Mouse (Mus musculus) adrenal gland, postnatal 10 days (tissue): Measurements from ENCODE around the gene Coro2a. TPM values are rescaled to one million over a fixed set of nuclear protein-coding genes. Genes with fewer than 3 reads are reported as not detected.
"Not testable (repeated sequence)": the region's sequence is repeated elsewhere in the genome, so short reads cannot be mapped to it uniquely, and the experiment has no call there.

Experiments
- DNase-seq: peaks from one replicate; pipeline ENCODE4 v3.0.0; 2021; ENCODE audit warnings: mixed read lengths
- total RNA-seq, 2 experiments: library from RNA; stranded (reverse); gene quantifications; 2 replicates each; pipeline ENCODE4 v1.2.3; 2021

Coro2a gene
- total RNA-seq, 2 experiments from 2014 or later = 3.0 to 4.3 TPM

DNA sequence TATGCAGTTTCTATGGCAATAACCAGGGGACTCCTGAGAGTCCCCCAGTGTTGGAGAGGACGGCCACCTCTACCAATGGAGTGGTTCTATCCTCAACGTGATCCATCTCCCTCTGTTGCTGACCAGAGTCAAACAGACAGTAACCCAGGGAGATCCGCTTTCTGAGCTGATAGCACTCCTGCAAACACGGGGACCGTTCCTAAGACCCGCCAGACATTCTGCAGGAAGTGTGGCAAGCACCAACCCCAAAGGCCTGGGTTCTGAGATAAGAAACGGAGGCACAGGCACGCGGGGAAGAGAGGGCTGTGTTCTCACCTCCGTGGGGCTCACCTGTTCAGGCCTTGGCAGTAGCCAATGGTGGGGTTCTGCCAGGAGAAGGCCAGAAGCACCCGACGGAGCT lies 11.6 kb upstream of the Coro2a start:
- DNase-seq = no peak

DNA sequence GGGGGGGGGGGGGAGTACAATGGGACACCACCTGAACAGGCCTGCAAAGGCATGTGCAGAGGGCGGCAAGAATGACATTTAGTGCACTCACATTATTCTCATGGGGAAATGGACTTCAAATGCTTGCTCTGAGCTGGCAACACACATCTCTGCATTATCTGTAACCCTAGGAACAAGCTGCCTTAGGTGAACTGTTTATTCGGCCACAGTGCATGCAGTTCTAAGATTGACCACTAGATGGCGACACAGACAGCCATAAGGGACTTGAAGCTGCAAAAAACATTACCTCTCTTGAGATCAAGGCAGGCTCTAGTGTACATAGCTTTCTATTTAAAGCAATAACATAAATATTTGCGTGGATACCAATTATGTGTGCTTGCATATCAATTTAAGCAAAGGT lies 9.2 kb upstream of the Coro2a start:
- DNase-seq = peak; percentile 92

DNA sequence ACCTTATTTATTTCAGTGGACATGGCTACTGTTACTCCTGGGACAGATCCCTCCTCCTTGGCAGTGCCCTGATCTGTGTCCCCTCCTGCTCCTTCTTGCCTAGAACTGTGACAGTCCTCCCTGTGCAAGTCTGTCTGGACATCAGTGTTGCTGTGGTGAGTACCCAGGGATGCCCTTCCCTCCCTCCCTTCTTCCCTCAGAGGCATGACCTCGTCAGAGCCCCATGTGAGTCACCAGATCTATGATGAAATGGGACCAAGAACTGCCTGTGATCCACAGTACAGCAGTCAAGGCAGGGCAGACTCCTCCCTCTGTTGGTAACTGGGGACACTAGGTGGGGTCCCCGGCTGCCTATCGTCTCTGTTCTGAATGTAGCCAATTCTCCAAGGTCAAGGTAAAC lies 5.6 kb upstream of the Coro2a start:
- DNase-seq = peak; percentile 61

DNA sequence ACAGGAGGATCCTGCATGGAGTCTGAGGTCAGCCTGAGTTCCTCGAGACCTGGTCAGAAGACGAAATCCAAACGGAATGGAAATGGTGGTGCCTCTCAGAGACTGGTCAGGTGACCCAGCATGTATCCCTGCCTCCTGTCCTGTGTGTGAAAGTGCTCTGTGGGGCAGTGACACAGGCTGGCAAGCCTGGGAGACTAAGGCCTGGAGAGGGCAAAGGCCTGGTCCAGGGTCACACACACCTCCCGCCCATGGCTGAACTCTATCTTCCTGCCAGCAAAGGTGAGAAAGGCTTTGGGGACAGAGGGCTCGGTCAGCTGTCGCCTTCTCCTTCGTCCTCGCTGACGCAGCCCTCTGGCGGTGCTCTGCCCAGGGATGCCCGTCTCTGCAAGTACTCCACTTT lies 3.4 kb upstream of the Coro2a start:
- no peak for DNase-seq

DNA sequence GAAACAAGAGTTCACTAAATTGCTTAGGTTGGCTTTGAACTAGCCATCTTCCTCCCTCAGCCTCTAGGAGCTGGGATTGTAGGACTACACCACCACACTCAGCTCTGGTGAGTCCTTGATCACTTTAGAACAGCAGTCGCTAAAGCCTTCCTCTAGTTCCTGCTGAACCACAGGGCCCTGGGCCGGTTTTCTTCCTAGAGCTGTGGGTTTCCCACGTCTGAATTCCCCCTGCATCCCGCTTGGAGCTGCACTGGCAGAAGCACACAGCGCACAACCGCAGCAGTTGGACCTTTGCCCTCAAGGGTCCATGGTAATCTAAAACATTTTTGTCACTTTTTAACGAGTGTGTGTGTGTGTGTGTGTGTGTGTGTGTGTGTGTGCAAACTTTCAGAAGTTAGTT lies 702 bp upstream of the Coro2a start:
- DNase-seq = no peak

DNA sequence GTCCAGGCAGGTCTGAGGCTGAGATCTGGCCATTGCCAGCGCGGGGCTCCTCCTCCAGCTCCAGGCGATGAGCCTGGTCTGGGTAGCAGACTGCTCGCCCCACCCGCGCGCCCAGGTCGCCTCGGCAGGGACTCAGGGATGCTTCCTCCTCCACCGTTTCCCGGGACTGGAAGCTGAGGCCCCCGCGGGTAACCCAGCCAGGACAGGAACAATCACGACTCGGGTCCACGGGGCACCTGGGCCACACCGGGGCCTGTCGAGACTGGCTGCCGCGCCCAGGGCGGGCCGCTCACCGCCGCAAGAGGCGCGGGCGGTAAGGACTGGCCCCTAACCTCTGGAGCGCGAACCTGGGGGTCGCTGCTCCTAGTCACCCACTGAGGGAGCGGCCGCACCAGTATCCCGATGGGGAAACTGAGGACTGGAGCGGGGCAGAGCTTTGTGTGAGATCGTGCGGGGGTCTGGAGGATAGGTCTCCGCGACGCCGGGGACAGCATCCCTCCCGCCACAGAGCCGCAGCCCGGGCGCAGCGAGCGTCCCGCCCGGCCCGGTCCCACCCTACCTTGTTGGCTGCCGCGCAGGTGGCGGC lies 651 bp downstream of the Coro2a start:
- DNase-seq = peak; percentile 49

DNA sequence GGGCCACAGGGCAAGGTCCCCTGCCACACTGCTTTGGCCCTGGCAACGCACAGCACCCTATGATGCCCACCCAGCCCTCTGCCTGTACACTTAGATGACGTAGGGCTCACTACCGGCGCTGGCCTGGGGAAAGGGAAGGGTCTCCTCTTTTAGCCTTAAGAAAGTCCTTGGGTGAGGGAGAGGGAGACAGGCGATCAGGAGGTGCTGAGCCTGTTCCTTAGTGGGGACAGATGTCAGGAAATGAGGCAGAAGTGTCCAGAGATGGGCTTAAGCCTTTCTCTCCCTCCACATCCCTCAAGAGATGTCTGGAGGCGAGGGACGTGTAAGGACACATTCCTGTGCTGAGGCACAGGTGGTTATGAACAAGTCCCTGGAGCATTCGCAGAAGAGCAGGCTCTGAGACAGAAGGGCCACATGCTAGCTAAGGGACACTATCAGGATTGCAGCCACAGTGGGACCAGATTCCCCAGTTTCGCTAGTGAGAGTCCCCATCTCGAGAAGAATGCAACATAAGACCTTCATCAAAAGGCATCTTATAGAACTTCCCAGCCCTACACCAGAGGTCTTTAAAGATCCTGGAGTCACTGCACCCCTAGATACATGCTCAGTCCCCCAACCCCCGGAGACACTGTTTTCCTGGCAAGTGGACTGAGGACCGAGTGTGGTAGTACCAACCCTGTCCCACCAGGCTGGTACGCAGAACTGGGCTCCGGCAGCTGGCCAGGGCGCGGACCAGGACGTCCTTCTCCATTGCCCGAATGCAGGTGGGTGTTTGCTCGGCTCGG lies 1.3 kb downstream of the Coro2a start:
- peak; percentile 3 for DNase-seq

DNA sequence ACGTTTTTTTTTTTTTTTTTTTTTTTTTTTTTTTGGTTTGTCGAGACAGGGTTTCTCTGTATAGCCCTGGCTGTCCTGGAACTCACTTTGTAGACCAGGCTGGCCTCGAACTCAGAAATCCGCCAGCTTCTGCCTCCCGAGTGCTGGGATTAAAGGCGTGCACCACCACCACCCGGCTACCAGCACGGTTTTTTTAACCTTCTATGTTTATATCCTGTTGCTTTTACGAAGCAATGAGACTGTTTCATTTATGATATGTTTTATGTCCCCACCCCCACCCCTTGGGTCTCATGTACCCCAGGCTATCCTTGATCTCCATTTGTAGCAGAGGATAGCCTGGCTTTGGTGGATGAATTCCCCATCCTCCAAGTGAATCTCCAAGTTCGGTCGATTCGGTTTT lies 2.4 kb downstream of the Coro2a start:
- DNase-seq = not testable (repeated sequence)

DNA sequence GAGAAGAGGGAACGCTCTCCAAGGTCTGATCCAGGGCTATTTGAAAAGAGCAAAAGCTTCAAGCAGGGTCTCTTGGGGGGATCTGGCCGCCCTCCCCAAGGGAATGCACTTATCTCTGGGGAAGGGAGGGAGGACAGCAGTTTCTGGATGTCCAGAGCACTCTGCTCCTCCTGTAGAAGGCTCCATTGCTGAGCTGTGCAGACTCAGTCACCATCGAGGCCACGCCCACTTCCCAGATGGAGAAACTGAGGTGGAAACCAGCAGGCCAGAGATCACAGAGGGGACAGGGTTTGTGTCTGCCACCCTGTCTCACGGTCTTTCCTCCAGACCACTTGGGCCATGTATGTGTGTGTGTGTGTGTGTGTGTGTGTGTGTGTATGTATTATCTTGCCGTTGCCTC lies 3.0 kb downstream of the Coro2a start:
- peak; percentile 2 for DNase-seq

DNA sequence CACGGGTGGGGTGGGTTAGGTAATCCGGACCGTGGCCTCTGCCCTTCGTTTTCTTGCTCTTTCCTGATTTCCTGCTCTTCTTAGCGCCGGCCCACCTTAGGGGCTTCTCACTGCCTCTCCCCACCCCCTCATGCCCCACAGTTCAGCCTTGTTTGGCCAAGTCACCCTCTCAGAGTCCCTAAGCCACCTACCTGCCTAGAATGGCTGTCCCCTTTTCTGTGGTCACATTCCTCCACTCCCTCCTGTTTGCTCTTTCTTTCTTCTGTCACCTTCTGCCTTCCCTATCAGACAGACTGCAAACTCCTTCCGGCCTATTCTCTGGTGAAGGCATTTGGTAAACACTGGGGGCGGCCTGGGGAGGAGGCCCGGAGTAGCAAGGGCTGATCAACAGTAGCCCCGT lies 3.9 kb downstream of the Coro2a start:
- peak; percentile 0 for DNase-seq

DNA sequence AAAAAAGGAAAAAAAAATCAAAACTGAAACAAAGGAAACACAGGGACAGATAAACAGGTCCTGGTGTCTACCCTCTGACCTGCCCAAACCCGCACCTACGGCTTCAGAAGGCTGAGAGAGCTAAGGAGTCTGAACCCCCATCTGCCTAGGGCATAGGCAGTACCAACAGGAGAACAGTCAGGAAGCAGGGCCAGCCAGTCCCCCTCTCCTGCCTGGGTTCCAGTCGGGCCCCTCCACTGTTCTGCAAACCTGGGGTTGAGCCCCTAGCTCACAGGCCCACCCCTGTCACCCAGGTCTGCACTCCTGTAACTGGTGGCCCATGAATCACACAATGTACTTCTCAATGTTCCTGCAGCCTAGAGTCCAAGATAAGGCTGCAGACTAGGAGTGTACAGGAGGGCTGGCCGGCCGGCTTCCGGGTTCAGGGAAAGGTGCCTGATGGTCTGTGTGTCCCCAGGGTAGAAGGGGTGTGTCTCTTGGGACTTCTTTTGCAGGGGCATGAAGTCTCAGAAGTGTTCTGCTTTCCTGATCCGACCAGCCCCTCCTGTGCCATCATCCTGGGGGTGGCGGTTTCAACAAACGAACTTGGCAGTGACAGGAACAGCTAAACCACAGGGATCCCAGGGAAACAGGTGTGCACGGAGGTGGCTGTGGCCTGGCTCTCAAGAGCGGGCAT lies 4.6 kb downstream of the Coro2a start:
- peak; percentile 7 for DNase-seq

DNA sequence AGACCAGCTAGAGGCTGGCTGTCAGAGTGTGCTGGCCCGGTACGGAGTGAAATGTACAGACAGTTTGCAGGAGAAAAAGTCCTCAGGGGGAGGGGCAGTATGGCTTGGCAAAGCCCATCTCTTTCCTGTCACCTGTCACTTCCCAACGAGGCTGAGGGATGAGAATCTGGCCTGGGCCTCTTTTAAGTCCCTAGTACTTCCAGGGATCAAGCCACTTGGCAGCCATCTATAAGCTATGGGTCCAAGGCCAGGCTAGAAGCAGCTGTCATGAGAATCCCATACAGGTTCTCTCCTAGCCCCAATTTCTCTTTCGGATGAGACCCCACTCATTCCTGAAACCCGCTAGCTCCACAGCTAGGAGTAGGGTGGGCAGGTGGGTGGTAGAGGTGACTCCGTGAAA lies 5.6 kb downstream of the Coro2a start:
- DNase-seq = no peak

DNA sequence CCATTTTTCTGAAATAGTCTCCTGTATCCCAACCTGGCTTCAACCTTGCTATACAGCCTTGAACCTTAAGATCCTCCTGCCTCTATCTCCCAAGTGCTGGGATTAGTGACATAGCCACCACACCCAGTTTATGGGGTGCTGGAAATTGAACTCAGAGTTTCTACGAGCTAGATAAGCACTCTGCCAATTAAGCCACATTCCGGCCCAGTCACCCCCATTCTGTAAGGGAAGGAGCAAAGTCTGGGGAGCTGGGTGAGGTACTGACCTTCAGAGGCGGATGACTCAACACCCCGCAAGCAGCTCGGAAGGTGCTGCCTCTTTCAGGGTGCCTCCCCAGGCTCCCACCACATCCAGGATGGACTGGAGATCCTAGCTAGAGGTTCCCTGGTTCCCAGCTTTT lies 7.9 kb downstream of the Coro2a start:
- DNase-seq = no peak

DNA sequence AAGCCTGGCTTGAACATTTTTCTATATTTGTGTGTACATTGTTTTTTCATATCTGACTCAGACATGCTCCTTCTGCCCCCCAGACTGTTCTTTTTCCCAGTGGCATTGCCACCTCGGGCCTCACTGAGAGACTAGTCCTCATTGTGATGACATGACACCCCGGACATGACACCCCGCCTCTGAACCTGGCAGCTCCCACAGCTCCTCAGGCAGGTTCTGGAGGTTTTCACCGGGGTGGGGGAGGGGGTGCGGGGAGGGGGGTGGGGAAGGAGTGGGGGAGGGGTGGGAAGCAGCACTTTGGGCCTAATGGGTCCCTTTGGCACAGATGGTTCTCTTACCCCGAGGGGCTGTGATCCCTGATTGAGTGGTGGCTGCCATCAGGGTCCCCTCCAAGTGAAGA lies 8.5 kb downstream of the Coro2a start:
- no peak for DNase-seq

DNA sequence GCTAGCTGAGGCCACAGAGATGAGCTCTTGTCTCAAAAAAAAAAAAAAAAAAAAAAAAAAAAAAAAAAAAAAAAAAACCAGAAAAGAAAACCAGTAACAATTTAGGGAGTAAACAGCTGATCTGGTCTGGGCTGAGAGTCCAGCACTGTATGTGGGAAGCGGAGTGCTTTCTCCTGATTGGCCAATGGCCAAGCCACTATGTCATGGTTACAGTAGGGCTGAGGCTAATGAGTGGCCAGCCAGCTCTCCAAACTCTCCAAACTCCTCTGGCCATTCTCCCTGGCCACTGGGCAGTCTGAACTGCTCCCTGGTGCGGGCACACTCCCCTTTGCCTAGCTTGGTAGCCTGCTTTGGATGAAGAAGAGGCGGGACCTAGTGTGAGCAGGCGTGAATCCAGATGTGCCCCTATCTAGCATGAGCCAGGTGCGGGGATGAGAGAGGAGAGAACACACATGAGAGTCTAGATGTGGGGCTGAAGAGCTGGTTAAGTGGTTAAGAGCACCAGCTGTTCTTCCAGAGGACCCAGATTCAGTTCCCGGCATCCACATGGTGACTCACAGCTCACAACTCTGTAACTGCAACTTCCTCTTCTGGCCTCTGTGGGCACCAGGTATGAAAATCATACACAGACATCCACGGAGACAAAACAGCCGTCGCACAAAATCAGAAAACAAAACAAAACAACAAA lies 10.0 kb downstream of the Coro2a start:
- peak; percentile 59 for DNase-seq

DNA sequence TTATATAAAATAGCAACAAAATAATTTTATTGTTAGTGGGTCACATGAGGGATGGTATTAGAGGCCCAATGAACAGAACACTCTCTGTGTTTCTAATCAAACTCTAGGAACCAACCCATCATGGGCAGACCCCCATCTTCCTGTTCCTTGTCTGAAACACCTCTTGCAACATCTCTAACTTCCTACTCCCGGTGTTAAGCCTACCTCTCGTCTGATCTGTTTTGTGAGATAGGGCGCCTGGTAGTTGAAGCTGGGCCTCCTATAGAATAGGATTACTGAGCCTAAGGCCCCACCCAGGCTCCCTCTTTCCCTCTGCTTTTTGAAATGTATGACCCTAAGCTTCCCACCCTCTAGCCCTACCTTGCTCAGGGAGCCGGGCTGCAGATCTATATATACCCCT lies 11.2 kb downstream of the Coro2a start:
- DNase-seq = no peak

DNA sequence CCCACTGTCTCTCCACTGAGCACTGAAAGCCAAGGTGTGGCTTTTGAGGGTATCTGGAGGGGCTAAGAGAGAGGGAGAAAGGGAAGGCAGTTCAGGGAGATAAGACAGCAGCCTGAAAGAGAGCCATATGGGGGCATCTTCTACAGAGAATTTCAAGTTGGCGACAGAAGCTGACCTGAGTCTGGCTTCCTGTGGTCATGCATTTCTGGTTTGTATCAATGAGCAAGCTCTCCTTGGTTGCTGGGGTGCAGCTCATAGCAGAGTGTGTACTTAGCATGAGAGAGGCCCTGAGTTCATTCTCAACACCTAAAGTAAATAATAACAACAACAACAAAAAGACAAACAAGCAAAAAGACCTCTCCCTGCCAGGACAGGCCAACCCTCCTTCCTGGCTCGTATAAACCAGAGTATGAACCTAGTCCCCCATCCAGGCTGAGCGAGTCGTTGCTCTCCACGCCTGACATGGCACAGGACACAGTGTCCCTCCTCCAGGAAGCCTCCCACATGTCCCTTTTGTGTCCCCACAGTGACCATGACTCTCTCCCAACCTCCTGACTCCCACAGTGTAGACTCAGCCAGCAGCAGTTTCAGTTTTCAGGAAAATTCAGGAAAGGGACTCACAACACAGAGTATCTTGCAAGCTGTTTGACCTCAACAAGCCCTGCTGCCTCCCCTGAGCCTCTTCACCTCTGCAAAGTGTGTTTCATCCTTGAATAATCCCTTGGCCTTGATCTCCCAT lies 11.9 kb downstream of the Coro2a start:
- DNase-seq = no peak

DNA sequence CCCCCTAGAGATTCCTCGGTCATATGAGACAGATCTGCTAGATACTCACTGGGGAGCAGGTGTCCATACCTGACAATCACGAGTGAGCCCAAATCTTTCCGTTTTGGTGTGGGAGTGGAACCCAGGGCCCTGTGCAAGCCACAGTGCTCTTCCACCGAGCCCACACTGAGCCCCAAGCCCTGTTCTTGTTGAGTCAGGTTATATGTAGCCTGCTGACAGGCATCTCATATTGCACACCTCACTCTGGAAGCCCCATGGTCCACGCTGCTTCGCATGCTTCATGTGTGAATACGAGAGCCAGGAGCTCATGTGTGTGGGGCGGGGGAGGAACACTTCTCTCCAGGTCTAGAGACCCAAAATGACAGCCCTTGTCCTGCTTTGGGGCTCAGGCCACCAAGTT lies 12.9 kb downstream of the Coro2a start:
- DNase-seq = no peak

DNA sequence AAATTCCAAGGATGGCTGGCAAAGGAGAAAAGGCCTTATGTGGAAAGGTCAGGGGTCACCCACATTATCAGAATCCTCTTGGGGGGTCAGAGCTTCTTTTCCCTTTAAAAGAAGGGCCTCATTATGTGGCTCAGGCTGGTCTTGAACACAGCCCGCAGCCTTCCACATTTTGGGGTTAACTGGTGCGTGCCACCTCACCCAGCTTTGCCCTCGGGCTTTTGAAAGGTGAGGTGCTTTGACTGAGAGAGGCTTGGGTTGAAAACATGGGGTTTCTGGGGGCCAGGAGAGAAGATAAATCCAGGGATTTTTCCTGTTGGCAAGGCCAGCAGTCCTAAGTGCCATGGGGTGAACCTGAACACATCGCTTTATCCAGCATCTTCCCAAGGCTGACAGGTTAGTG lies 15.5 kb downstream of the Coro2a start:
- no peak for DNase-seq

DNA sequence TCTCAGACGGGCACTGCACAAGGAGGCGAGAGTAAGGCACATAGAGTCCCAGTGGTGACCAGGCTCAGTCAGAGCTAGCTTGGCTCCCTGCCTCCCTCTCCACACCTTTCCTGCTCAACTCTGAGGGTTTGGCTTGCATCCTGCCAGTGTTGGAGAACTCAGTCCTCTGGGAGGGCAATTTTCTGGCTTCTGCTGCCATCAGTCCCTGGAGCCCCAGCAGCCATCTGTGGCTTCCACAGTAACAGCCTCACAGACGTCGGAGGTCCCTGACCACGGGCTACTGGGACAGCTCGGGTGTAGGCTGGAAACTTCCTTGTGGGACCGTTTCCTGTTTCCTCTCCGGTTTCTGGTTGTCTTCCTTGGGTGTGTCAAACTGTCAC lies 16.2 kb downstream of the Coro2a start:
- peak; percentile 66 for DNase-seq

DNA sequence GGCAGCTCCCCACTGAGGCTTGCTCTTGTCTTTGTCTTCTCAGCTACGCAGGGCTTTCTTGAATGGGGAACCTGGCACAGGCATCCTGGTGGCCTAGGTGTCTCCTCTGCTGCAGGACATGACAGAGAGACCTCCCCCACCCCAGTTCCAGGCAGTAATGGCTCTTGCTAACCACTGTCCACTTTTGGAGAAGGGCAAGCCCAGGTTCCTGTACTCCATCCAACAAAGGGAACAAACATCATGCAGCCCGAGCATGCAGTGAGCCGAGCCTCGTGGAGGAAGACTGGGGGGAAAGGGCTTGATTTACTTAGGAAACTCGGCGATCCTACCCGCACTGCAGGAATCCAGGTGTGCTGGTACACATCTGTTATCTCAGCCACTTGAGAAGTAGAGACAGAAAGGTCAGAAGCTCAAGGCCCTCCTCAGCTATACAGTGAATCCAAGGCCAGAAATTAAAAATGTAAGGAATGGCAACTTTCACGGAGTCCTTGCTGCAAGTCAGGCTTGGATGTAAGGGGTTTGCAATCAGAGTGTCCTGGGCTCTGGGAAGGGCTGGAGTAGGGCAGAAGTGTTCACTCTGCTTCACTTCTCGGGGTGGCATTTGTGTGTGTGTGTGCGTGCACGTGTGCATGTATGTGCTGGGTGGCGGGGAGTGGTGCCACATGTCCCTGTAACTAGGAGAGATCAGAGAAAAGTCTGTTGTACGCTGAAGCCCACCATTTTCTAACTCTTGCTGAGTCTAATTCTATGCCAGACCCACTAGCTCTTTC lies 16.8 kb downstream of the Coro2a start:
- DNase-seq = no peak

DNA sequence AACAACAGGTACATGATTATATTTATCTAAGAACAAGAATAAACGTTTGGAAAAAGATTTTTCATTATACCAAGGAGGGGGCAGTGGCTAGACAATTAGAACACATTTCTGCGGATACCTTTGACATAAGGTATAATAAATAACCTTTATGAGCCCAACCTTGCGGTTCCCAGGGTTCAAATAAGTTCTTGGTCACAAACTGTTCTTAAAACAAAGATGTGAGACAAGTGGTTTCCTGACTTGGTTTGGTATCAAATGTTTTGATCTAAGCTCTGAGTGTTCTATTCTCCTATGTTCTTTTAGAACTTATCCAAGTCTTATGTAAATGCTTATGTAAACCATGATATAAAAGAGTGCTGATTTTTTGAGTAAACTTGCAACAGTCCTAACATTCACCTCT lies 17.5 kb downstream of the Coro2a start:
- DNase-seq = not testable (repeated sequence)
